Mouse (Mus musculus): Measurements from ENCODE around the gene Anxa9. TPM values are rescaled to one million over a fixed set of nuclear protein-coding genes. Genes with fewer than 3 reads are reported as not detected.

Anxa9 gene
- polyA plus RNA-seq, 1 experiment, result 1.5 TPM

- Histone ChIP-seq H3K79me2 (ENCODE audit: control insufficient read depth, insufficient read depth) (no peaks in the 10 kb centered on the region), H3K4me3 (no peak overlapping the region), H3ac (ENCODE audit: control insufficient read depth, insufficient read length) (no peak overlapping the region), H3K36me3 (ENCODE audit: control insufficient read depth, insufficient read depth) (no peaks in the 10 kb centered on the region), H3K27me3 (ENCODE audit: control insufficient read depth, insufficient read depth, insufficient read length) (no peaks in the 10 kb centered on the region), H3K4me2 (ENCODE audit: low read depth) (no peak overlapping the region)
- TF ChIP-seq TCF12 (IDR thresholded peaks at IDR 0.05; ENCODE audit: insufficient read depth, poor library complexity, severe bottlenecking), result no peak
- no peak for TF ChIP-seq CEBPB (IDR thresholded peaks at IDR 0.05; ENCODE audit: insufficient read depth, poor library complexity, severe bottlenecking)
- no peak for TF ChIP-seq SRF (IDR thresholded peaks at IDR 0.05; ENCODE audit: control insufficient read depth, insufficient read length, low read depth)
- TF ChIP-seq TCF3 (IDR thresholded peaks at IDR 0.05; ENCODE audit: insufficient read length, low read depth), result no peak
- TF ChIP-seq MYOG (IDR thresholded peaks at IDR 0.05; ENCODE audit: control insufficient read depth in 1 of 3, insufficient read depth in 1 of 3, insufficient read length in 2 of 3, low read depth in 2 of 3), result no peak
- TF ChIP-seq REST (IDR thresholded peaks at IDR 0.05; ENCODE audit: insufficient read depth, insufficient read length), result no peak
- no peak for TF ChIP-seq POLR2A (IDR thresholded peaks at IDR 0.05; ENCODE audit: insufficient read length, low read depth)
- TF ChIP-seq E2F4 (IDR thresholded peaks at IDR 0.05; ENCODE audit: insufficient read depth), result no peak
- TF ChIP-seq MAX (IDR thresholded peaks at IDR 0.05; ENCODE audit: low read depth), result no peak
- TF ChIP-seq MYOD1 (IDR thresholded peaks at IDR 0.05; ENCODE audit: control insufficient read depth in 1 of 3, insufficient read length in 2 of 3, low read depth in 2 of 3), result no peak
- no peak for TF ChIP-seq USF1 (IDR thresholded peaks at IDR 0.05; ENCODE audit: low read depth)
- no peak for TF ChIP-seq POLR2AphosphoS2 (IDR thresholded peaks at IDR 0.05; ENCODE audit: insufficient read length, low read depth)
Measured at GRCm38 (mm10) chr3:95306244-95306643, 732 bp downstream of the Anxa9 start.

GRCm38 (mm10) chr3:95301204-95301796 lies 5.7 kb downstream of the Anxa9 start:
- Histone ChIP-seq H3K4me3 (no peak overlapping the region), H3K27me3 (ENCODE audit: control insufficient read depth, insufficient read depth, insufficient read length) (no peaks in the 10 kb centered on the region), H3K36me3 (ENCODE audit: control insufficient read depth, insufficient read depth) (peaks cover 2% of the 10 kb centered on the region), H3K79me2 (ENCODE audit: control insufficient read depth, insufficient read depth) (no peaks in the 10 kb centered on the region), H3K4me2 (ENCODE audit: low read depth) (no peak overlapping the region), H3ac (ENCODE audit: control insufficient read depth, insufficient read length) (no peak overlapping the region)
- TF ChIP-seq TCF12 (IDR thresholded peaks at IDR 0.05; ENCODE audit: insufficient read depth, poor library complexity, severe bottlenecking) (no peak), MYOG (IDR thresholded peaks at IDR 0.05; ENCODE audit: control insufficient read depth in 1 of 3, insufficient read depth in 1 of 3, insufficient read length in 2 of 3, low read depth in 2 of 3) (no peak), MAX (IDR thresholded peaks at IDR 0.05; ENCODE audit: low read depth) (no peak), MYOD1 (IDR thresholded peaks at IDR 0.05; ENCODE audit: control insufficient read depth in 1 of 3, insufficient read length in 2 of 3, low read depth in 2 of 3) (no peak), POLR2A (IDR thresholded peaks at IDR 0.05; ENCODE audit: insufficient read length, low read depth) (no peak), E2F4 (IDR thresholded peaks at IDR 0.05; ENCODE audit: insufficient read depth) (no peak), USF1 (IDR thresholded peaks at IDR 0.05; ENCODE audit: low read depth) (no peak), POLR2AphosphoS2 (IDR thresholded peaks at IDR 0.05; ENCODE audit: insufficient read length, low read depth) (no peak), TCF3 (IDR thresholded peaks at IDR 0.05; ENCODE audit: insufficient read length, low read depth) (no peak), SRF (IDR thresholded peaks at IDR 0.05; ENCODE audit: control insufficient read depth, insufficient read length, low read depth) (no peak), CEBPB (IDR thresholded peaks at IDR 0.05; ENCODE audit: insufficient read depth, poor library complexity, severe bottlenecking) (no peak)

GRCm38 (mm10) chr3:95298018-95298417 lies 9.0 kb downstream of the Anxa9 start:
- TF ChIP-seq POLR2A (IDR thresholded peaks at IDR 0.05; ENCODE audit: insufficient read length, low read depth), result no peak
- no peak for TF ChIP-seq CEBPB (IDR thresholded peaks at IDR 0.05; ENCODE audit: insufficient read depth, poor library complexity, severe bottlenecking)
- TF ChIP-seq E2F4 (IDR thresholded peaks at IDR 0.05; ENCODE audit: insufficient read depth), result no peak
- no peak for TF ChIP-seq MAX (IDR thresholded peaks at IDR 0.05; ENCODE audit: low read depth)
- TF ChIP-seq SRF (IDR thresholded peaks at IDR 0.05; ENCODE audit: control insufficient read depth, insufficient read length, low read depth), result no peak
- TF ChIP-seq MYOG (IDR thresholded peaks at IDR 0.05; ENCODE audit: control insufficient read depth in 1 of 3, insufficient read depth in 1 of 3, insufficient read length in 2 of 3, low read depth in 2 of 3), result no peak
- no peak for TF ChIP-seq TCF12 (IDR thresholded peaks at IDR 0.05; ENCODE audit: insufficient read depth, poor library complexity, severe bottlenecking)
- no peak for TF ChIP-seq POLR2AphosphoS2 (IDR thresholded peaks at IDR 0.05; ENCODE audit: insufficient read length, low read depth)
- TF ChIP-seq REST (IDR thresholded peaks at IDR 0.05; ENCODE audit: insufficient read depth, insufficient read length), result no peak
- no peak for TF ChIP-seq MYOD1 (IDR thresholded peaks at IDR 0.05; ENCODE audit: control insufficient read depth in 1 of 3, insufficient read length in 2 of 3, low read depth in 2 of 3)
- TF ChIP-seq TCF3 (IDR thresholded peaks at IDR 0.05; ENCODE audit: insufficient read length, low read depth), result no peak
- no peak for TF ChIP-seq USF1 (IDR thresholded peaks at IDR 0.05; ENCODE audit: low read depth)
- no peak overlapping the region for H3K4me3 ChIP-seq
- peaks cover 11% of the 10 kb centered on the region for H3K36me3 ChIP-seq (ENCODE audit: control insufficient read depth, insufficient read depth)
- H3ac ChIP-seq (ENCODE audit: control insufficient read depth, insufficient read length), result no peak overlapping the region
- H3K4me2 ChIP-seq (ENCODE audit: low read depth), result no peak overlapping the region
- H3K27me3 ChIP-seq (ENCODE audit: control insufficient read depth, insufficient read depth, insufficient read length), result no peaks in the 10 kb centered on the region
- H3K79me2 ChIP-seq (ENCODE audit: control insufficient read depth, insufficient read depth), result no peaks in the 10 kb centered on the region

- Histone ChIP-seq H3K27me3 (ENCODE audit: control insufficient read depth, insufficient read depth, insufficient read length) (no peaks in the 10 kb centered on the region), H3K36me3 (ENCODE audit: control insufficient read depth, insufficient read depth) (peaks cover 11% of the 10 kb centered on the region), H3K4me3 (no peak overlapping the region), H3K4me2 (ENCODE audit: low read depth) (no peak overlapping the region), H3ac (ENCODE audit: control insufficient read depth, insufficient read length) (no peak overlapping the region), H3K79me2 (ENCODE audit: control insufficient read depth, insufficient read depth) (no peaks in the 10 kb centered on the region)
- TF ChIP-seq MYOD1 (IDR thresholded peaks at IDR 0.05; ENCODE audit: control insufficient read depth in 1 of 3, insufficient read length in 2 of 3, low read depth in 2 of 3) (no peak), CEBPB (IDR thresholded peaks at IDR 0.05; ENCODE audit: insufficient read depth, poor library complexity, severe bottlenecking) (no peak), E2F4 (IDR thresholded peaks at IDR 0.05; ENCODE audit: insufficient read depth) (no peak), POLR2A (IDR thresholded peaks at IDR 0.05; ENCODE audit: insufficient read length, low read depth) (no peak), TCF3 (IDR thresholded peaks at IDR 0.05; ENCODE audit: insufficient read length, low read depth) (no peak), SRF (IDR thresholded peaks at IDR 0.05; ENCODE audit: control insufficient read depth, insufficient read length, low read depth) (no peak), MAX (IDR thresholded peaks at IDR 0.05; ENCODE audit: low read depth) (no peak), TCF12 (IDR thresholded peaks at IDR 0.05; ENCODE audit: insufficient read depth, poor library complexity, severe bottlenecking) (no peak), POLR2AphosphoS2 (IDR thresholded peaks at IDR 0.05; ENCODE audit: insufficient read length, low read depth) (no peak), REST (IDR thresholded peaks at IDR 0.05; ENCODE audit: insufficient read depth, insufficient read length) (no peak), USF1 (IDR thresholded peaks at IDR 0.05; ENCODE audit: low read depth) (no peak), MYOG (IDR thresholded peaks at IDR 0.05; ENCODE audit: control insufficient read depth in 1 of 3, insufficient read depth in 1 of 3, insufficient read length in 2 of 3, low read depth in 2 of 3) (no peak)
Measured at GRCm38 (mm10) chr3:95296103-95296469, 10.9 kb downstream of the Anxa9 start.

All from myocyte (in vitro differentiated cells).